Mouse (Mus musculus) kidney, adult 18-20 months (tissue): ENCODE measurements around the gene Xpo4.

ENCODE experiments used
- DNase-seq: peaks from one replicate; pipeline ENCODE4 v3.0.0; 2021

The Xpo4 gene

GRCm38 (mm10) chr14:57534961-57535360 is 130.3 kb downstream of the Xpo4 start:
- DNase-seq: no peak

- DNase-seq: no peak
Measured at GRCm38 (mm10) chr14:57534346-57534745, 130.9 kb downstream of the Xpo4 start.

- DNase-seq: no peak
Measured at GRCm38 (mm10) chr14:57533841-57534240, 131.4 kb downstream of the Xpo4 start.

- peak; percentile 60 for DNase-seq
Measured at GRCm38 (mm10) chr14:57533214-57533613, 132.0 kb downstream of the Xpo4 start.

GRCm38 (mm10) chr14:57532577-57532976 is 132.7 kb downstream of the Xpo4 start:
- no peak for DNase-seq

- DNase-seq: no peak
Measured at GRCm38 (mm10) chr14:57529786-57530515, 135.3 kb downstream of the Xpo4 start.

GRCm38 (mm10) chr14:57529086-57529785 is 136.0 kb downstream of the Xpo4 start:
- DNase-seq: no peak

GRCm38 (mm10) chr14:57527598-57527997 is 137.6 kb downstream of the Xpo4 start:
- no peak for DNase-seq
